Mouse (Mus musculus) embryonic facial prominence, embryonic 12.5 days (tissue): ENCODE results near the gene Eif2b1. TPM values are rescaled to one million over a fixed set of nuclear protein-coding genes. Genes with fewer than 3 reads are reported as not detected.

Experiments
- ATAC-seq: fragments of 200-750 bp; cut with Nextera tagmentation; 2 replicates; pipeline ENCODE4 v1.8.0; 2017; ENCODE audit not compliant: insufficient number of reproducible peaks, insufficient read depth, low FRiP score, low TSS enrichment
- H3K27ac ChIP-seq: fragments of 300-500 bp; sonication (generic); 2 replicates; pipeline ENCODE4 v1.5.1; 2016; ENCODE audit warnings: mild to moderate bottlenecking
- H3K27me3 ChIP-seq: fragments of 300-500 bp; sonication (generic); 2 replicates; pipeline ENCODE4 v1.6.1; 2016; ENCODE audit warnings: mild to moderate bottlenecking, moderate library complexity
- H3K36me3 ChIP-seq: fragments of 300-500 bp; sonication (generic); 2 replicates; pipeline ENCODE4 v1.6.1; 2016; ENCODE audit warnings: mild to moderate bottlenecking
- H3K4me1 ChIP-seq: fragments of 300-500 bp; sonication (generic); 2 replicates; pipeline ENCODE4 v1.6.1; 2016
- H3K4me2 ChIP-seq: fragments of 300-500 bp; sonication (generic); replicated peaks from 2 replicates; pipeline ENCODE4 v1.6.1; 2016; ENCODE audit warnings: mild to moderate bottlenecking, moderate library complexity
- H3K4me3 ChIP-seq: fragments of 300-500 bp; sonication (generic); 2 replicates; pipeline ENCODE4 v1.5.1; 2016; ENCODE audit warnings: mild to moderate bottlenecking
- H3K9ac ChIP-seq: fragments of 300-500 bp; sonication (generic); 2 replicates; pipeline ENCODE4 v1.6.1; 2016; ENCODE audit warnings: mild to moderate bottlenecking, moderate library complexity
- H3K9me3 ChIP-seq: fragments of 300-500 bp; sonication (generic); 2 replicates; pipeline ENCODE4 v1.6.1; 2016; ENCODE audit warnings: mild to moderate bottlenecking, moderate library complexity
- WGBS: fragments of 180-500 bp; shearing (Covaris S2); methylation state at CpG from one replicate; pipeline ENCODE4 v1.1.7; 2016; 5-methylcytosine and 5-hydroxymethylcytosine counted together
- polyA plus RNA-seq: library from polyadenylated mRNA; unstranded; fragments of >200 nt; fragmentation: Nextera tagmentation; extraction: Ambion mirVana; gene quantifications from 2 replicates; pipeline ENCODE4 v1.2.1, GENCODE M21; 2016

Eif2b1 gene
- polyA plus RNA-seq, 1 experiment from 2014 or later = 71.6 TPM

GRCm38 (mm10) chr5:124529697-124530096 lies 49.2 kb downstream of the Eif2b1 start:
- Histone ChIP-seq H3K36me3 (peaks cover 12% of the 10 kb centered on the region; the same call in 1 of the 2 replicates), H3K9ac (peak overlapping the region; percentile 79), H3K4me3 (peak overlapping the region; percentile 81), H3K27ac (0 out of 2 replicates have a peak overlapping the region, but pooled peaks have one; percentile 66), H3K4me1 (peaks cover 36% of the 10 kb centered on the region), H3K27me3 (no peaks in the 10 kb centered on the region), H3K9me3 (no peaks in the 10 kb centered on the region), H3K4me2 (peak overlapping the region; percentile 77)
- ATAC-seq = no peak
- whole genome bisulfite sequencing = 43% methylated on average over 8 of the region's 8 CpGs

DNA sequence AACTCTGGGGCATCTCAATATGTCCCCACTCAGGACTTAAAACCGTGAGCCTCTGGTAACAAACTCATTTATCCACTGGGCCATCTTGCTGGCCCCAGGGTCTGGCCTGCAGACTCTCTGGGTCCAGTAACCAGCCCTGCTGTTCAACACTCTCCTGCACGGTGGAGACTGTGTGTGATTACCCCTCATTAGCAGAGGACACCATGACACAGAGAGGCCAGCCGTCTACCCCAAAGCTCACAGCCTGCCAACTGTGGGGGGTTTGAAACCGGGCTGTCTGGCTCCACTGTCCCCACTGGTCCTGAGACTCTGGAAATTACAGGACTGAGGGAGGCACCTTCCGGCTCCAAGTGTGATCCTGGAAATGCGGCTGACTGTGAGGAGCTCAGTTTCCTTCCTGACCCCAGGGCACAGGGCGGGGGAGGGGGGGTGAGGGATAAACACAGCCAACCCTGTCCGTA lies 49.7 kb downstream of the Eif2b1 start:
- Histone ChIP-seq H3K4me3 (peak overlapping the region; percentile 81), H3K4me2 (peak overlapping the region; percentile 77), H3K36me3 (peaks cover 17% of the 10 kb centered on the region), H3K9me3 (no peaks in the 10 kb centered on the region), H3K27ac (peak overlapping the region; percentile 66; the same call in 1 of the 2 replicates), H3K4me1 (peaks cover 36% of the 10 kb centered on the region), H3K9ac (peak overlapping the region; percentile 79), H3K27me3 (no peaks in the 10 kb centered on the region)
- 14% methylated on average over 8 of the region's 8 CpGs for WGBS
- no peak for ATAC-seq

DNA sequence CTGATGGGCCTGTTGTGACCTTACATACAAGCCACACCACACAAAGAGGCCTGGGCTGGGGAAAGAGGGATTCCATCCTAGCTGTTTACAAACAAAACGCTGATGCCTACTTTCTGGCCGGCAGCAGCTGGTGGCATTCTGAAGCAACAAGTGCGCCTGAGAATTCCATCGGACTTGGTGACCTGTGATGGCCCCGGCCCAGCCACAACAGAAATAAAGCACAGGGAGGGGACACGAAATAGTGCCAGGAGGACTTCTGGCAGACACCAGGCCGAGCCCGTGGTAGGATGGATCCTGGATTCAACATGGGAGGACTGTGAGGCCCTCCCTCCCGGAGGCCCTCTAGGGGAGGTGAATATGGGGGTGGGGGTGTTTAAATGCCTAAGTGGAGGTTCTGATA lies 50.1 kb downstream of the Eif2b1 start:
- peaks cover 36% of the 10 kb centered on the region for H3K4me1 ChIP-seq
- peak overlapping the region; percentile 77 for H3K4me2 ChIP-seq
- H3K27me3 ChIP-seq = no peaks in the 10 kb centered on the region
- WGBS = 41% methylated on average over 9 of the region's 9 CpGs
- peak overlapping the region; percentile 81 for H3K4me3 ChIP-seq
- H3K9me3 ChIP-seq = no peaks in the 10 kb centered on the region
- ATAC-seq = no peak
- peak overlapping the region; percentile 79; the same call in 1 of the 2 replicates for H3K9ac ChIP-seq
- H3K27ac ChIP-seq = peak overlapping the region; percentile 66; the same call in 1 of the 2 replicates
- peaks cover 18% of the 10 kb centered on the region for H3K36me3 ChIP-seq

DNA sequence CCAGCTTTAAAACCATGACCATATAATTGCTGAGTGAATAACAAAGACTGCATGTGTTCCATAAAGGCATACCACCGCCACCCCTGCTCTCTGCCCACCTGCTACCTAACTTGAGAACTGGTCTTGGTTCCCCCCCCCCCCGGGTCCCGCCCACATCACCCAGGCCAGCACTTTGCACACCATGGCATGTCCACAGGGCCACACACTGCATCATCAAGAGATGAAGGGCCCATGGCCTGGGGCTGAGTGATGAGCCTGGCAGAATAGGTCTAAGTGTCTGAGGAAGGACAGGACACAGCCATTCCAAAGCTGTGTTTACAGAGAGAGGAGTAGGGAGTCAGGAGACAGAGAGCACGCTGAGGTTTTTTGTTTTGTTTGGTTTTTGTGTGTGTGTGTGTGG lies 50.6 kb downstream of the Eif2b1 start:
- H3K36me3 ChIP-seq = peaks cover 22% of the 10 kb centered on the region
- H3K4me1 ChIP-seq = peaks cover 36% of the 10 kb centered on the region
- 83% methylated on average over 4 of the region's 4 CpGs for WGBS
- H3K27me3 ChIP-seq = no peaks in the 10 kb centered on the region
- H3K4me2 ChIP-seq = peak overlapping the region; percentile 77
- no peak overlapping the region; the same call in 1 of the 2 replicates for H3K27ac ChIP-seq
- no peak for ATAC-seq
- no peaks in the 10 kb centered on the region for H3K9me3 ChIP-seq
- peak overlapping the region; percentile 79; the same call in 1 of the 2 replicates for H3K9ac ChIP-seq
- H3K4me3 ChIP-seq = peak overlapping the region; percentile 81; the same call in 1 of the 2 replicates

- no peak overlapping the region for H3K9ac ChIP-seq
- H3K4me1 ChIP-seq = peaks cover 20% of the 10 kb centered on the region
- H3K27me3 ChIP-seq = no peaks in the 10 kb centered on the region
- H3K27ac ChIP-seq = no peak overlapping the region
- H3K4me3 ChIP-seq = no peak overlapping the region
- no peak overlapping the region for H3K4me2 ChIP-seq
- H3K36me3 ChIP-seq = peaks cover 34% of the 10 kb centered on the region
- no peaks in the 10 kb centered on the region for H3K9me3 ChIP-seq
- 93% methylated on average over 5 of the region's 5 CpGs for WGBS
- no peak for ATAC-seq
Observed at GRCm38 (mm10) chr5:124524943-124525342, 54.0 kb downstream of the Eif2b1 start.

GRCm38 (mm10) chr5:124523032-124523431 lies 55.9 kb downstream of the Eif2b1 start:
- Histone ChIP-seq H3K9ac (no peak overlapping the region), H3K36me3 (peaks cover 44% of the 10 kb centered on the region), H3K4me3 (no peak overlapping the region), H3K27ac (no peak overlapping the region), H3K4me2 (no peak overlapping the region), H3K27me3 (no peaks in the 10 kb centered on the region), H3K4me1 (peaks cover under 1% of the 10 kb centered on the region; the same call in 1 of the 2 replicates), H3K9me3 (no peaks in the 10 kb centered on the region)
- 94% methylated on average over 8 of the region's 8 CpGs for WGBS
- ATAC-seq = no peak

DNA sequence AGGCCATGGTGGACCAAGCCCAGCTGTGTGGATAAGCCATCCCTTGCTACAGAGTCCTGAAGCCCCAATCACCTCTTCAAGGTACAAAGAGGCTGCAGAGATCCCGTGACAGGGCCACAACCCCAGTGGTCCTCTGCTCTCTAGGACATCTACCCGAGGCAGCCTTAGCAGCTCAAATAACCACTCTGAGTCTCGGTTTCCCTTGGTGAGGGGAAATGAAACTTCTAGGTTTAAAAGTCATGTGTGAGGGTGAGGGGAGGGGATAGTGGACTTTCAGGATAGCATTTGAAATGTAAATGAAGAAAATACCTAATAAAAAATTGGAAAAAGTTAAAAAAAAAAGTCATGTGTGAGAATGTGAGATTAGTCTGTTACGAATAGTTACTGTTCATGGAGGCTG lies 57.3 kb downstream of the Eif2b1 start:
- 86% methylated on average over 4 of the region's 4 CpGs for WGBS
- Histone ChIP-seq H3K4me3 (no peak overlapping the region), H3K27me3 (no peaks in the 10 kb centered on the region), H3K9ac (no peak overlapping the region), H3K4me1 (no peaks in the 10 kb centered on the region), H3K9me3 (no peaks in the 10 kb centered on the region), H3K27ac (no peak overlapping the region), H3K4me2 (no peak overlapping the region), H3K36me3 (peaks cover 46% of the 10 kb centered on the region)
- no peak for ATAC-seq

Other genes with a start within 250 kb of the Eif2b1 start
- gene Cdk2ap1, start 216.0 kb downstream of the Eif2b1 start, polyA plus RNA-seq = 82.6 and 143 TPM in 2 replicates
- 94.4 and 94.7 TPM in 2 replicates for gene Sbno1, start 153.1 kb downstream of the Eif2b1 start, polyA plus RNA-seq
- gene Kmt5a, start 139.2 kb downstream of the Eif2b1 start, polyA plus RNA-seq = 60.9 and 71.3 TPM in 2 replicates
- gene Rilpl2, start 100.8 kb downstream of the Eif2b1 start, polyA plus RNA-seq = 29.5 and 30.7 TPM in 2 replicates
- gene Snrnp35, start 96.0 kb downstream of the Eif2b1 start, polyA plus RNA-seq = 26.5 and 27.2 TPM in 2 replicates
- gene Rilpl1, start 47.7 kb downstream of the Eif2b1 start, polyA plus RNA-seq = 29.2 and 29.6 TPM in 2 replicates
- 453 and 479 TPM in 2 replicates for gene Tmed2, start 38.4 kb downstream of the Eif2b1 start, polyA plus RNA-seq
- 17.4 and 18.3 TPM in 2 replicates for gene Ddx55, start 26.3 kb downstream of the Eif2b1 start, polyA plus RNA-seq
- gene Gtf2h3, start within 50 bp of the Eif2b1 start, polyA plus RNA-seq = 75.8 and 76.3 TPM in 2 replicates
- gene Atp6v0a2, start 49.4 kb upstream of the Eif2b1 start, polyA plus RNA-seq = 49.3 and 53.0 TPM in 2 replicates
- gene Dnah10, start 146.0 kb upstream of the Eif2b1 start, polyA plus RNA-seq = 0.08 and 0.11 TPM in 2 replicates